Mouse (Mus musculus): ENCODE measurements around the gene Bcl2a1d. TPM values are rescaled to one million over a fixed set of nuclear protein-coding genes. Genes with fewer than 3 reads are reported as not detected.

Bcl2a1d gene
- polyA plus RNA-seq, 1 experiment from 2014 or later, result not detected

Other genes with a start within 250 kb of the Bcl2a1d start
- gene Syncrip, start 249.3 kb downstream of the Bcl2a1d start, polyA plus RNA-seq (2016; fragmentation: Nextera tagmentation; extraction: Ambion mirVana), result 119 and 121 TPM in 2 replicates
- gene Zfp949, start 183.9 kb downstream of the Bcl2a1d start, polyA plus RNA-seq (2016; fragmentation: Nextera tagmentation; extraction: Ambion mirVana), result 13.2 and 14.1 TPM in 2 replicates
- gene Trim43a, start 151.0 kb downstream of the Bcl2a1d start, polyA plus RNA-seq (2016; fragmentation: Nextera tagmentation; extraction: Ambion mirVana), result 0.09 TPM in 1 of 2 replicates, not detected in the other
- 31.7 and 32.3 TPM in 2 replicates for gene Mthfsl, start 11.6 kb downstream of the Bcl2a1d start, polyA plus RNA-seq (2016; fragmentation: Nextera tagmentation; extraction: Ambion mirVana)
- 0.10 TPM in 1 of 2 replicates, not detected in the other for gene Trim43c, start 107.2 kb upstream of the Bcl2a1d start, polyA plus RNA-seq (2016; fragmentation: Nextera tagmentation; extraction: Ambion mirVana)
- gene Bcl2a1a, start 225.0 kb upstream of the Bcl2a1d start, polyA plus RNA-seq (2016; fragmentation: Nextera tagmentation; extraction: Ambion mirVana), result not detected in 2 replicates